Mouse (Mus musculus) liver, embryonic 11.5 days (tissue): ENCODE measurements around the gene Slc9a3r2. TPM values are rescaled to one million over a fixed set of nuclear protein-coding genes. Genes with fewer than 3 reads are reported as not detected.

Experiments
- ATAC-seq: fragments of 200-750 bp; cut with Nextera tagmentation; replicated peaks from 2 replicates; pipeline ENCODE4 v1.8.0; 2017; ENCODE audit warnings: moderate number of reproducible peaks, mild to moderate bottlenecking, moderate TSS enrichment, moderate library complexity; ENCODE audit not compliant: low FRiP score
- DNase-seq: peaks from one replicate; pipeline ENCODE4 v3.0.0-alpha.2; 2017; ENCODE audit warnings: low spot score
- H3K27ac ChIP-seq: fragments of 300-500 bp; sonication (generic); 2 replicates; pipeline ENCODE4 v1.5.1; 2014; ENCODE audit warnings: mild to moderate bottlenecking, low read depth, low read length, control low read depth
- H3K27me3 ChIP-seq: fragments of 300-500 bp; sonication (generic); replicated peaks from 2 replicates; pipeline ENCODE4 v1.6.1; 2014; ENCODE audit warnings: low read length, mixed read lengths; ENCODE audit not compliant: control insufficient read depth, insufficient read depth
- H3K36me3 ChIP-seq: fragments of 300-500 bp; sonication (generic); 2 replicates; pipeline ENCODE4 v1.6.1; 2014; ENCODE audit warnings: mild to moderate bottlenecking, low read length, moderate library complexity, mixed read lengths; ENCODE audit not compliant: control insufficient read depth, insufficient read depth
- H3K4me1 ChIP-seq: fragments of 300-500 bp; sonication (generic); replicated peaks from 2 replicates; pipeline ENCODE4 v1.6.1; 2014; ENCODE audit warnings: low read length, mixed read lengths; ENCODE audit not compliant: control insufficient read depth, insufficient read depth
- H3K4me2 ChIP-seq: fragments of 300-500 bp; sonication (generic); 2 replicates; pipeline ENCODE4 v1.6.1; 2014; ENCODE audit warnings: mild to moderate bottlenecking, control low read depth, moderate library complexity
- H3K4me3 ChIP-seq: fragments of 300-500 bp; sonication (generic); 2 replicates; pipeline ENCODE4 v1.5.1; 2014; ENCODE audit warnings: low read depth, low read length, control low read depth
- H3K9ac ChIP-seq: fragments of 300-500 bp; sonication (generic); 2 replicates; pipeline ENCODE4 v1.6.1; 2014; ENCODE audit warnings: low read depth, low read length, control low read depth
- H3K9me3 ChIP-seq: fragments of 300-500 bp; sonication (generic); 2 replicates; pipeline ENCODE4 v1.6.1; 2016; ENCODE audit warnings: low read length, inconsistent platforms, mixed read lengths; ENCODE audit not compliant: control insufficient read depth
- WGBS: fragments of 180-500 bp; shearing (Covaris S2); extraction: QIAGEN DNeasy Blood & Tissue Kit; methylation state at CpG from one replicate; pipeline ENCODE4 v1.1.7; 2014; 5-methylcytosine and 5-hydroxymethylcytosine counted together
- polyA plus RNA-seq: library from polyadenylated mRNA; unstranded; fragments of >200 nt; fragmentation: Nextera tagmentation; extraction: Ambion mirVana; gene quantifications from 2 replicates; pipeline ENCODE4 v1.2.1, GENCODE M21; 2014

Slc9a3r2 gene
- polyA plus RNA-seq, result 23.6 and 25.1 TPM in 2 replicates

- Histone ChIP-seq H3K27me3 (peaks cover 29% of the 10 kb centered on the region), H3K36me3 (no peaks in the 10 kb centered on the region), H3K27ac (no peak within 1 kb of the TSS), H3K9ac (peak within 1 kb of the TSS; percentile 77), H3K9me3 (no peaks in the 10 kb centered on the region), H3K4me3 (peak within 1 kb of the TSS; percentile 71), H3K4me2 (peak within 1 kb of the TSS; percentile 97), H3K4me1 (peaks cover 25% of the 10 kb centered on the region)
- WGBS, result under 1% methylated on average over 26 of the region's 41 CpGs
- peak; percentile 72 for ATAC-seq
- DNase-seq, result no peak
These were observed at the start of gene Slc9a3r2 for GRCm38 (mm10) chr17:24650070-24650616. Slc9a3r2 (minus strand) TSS chr17:24650327.

GRCm38 (mm10) chr17:24699473-24699872, 49.3 kb upstream of the Slc9a3r2 start:
- Histone ChIP-seq H3K27ac (peak overlapping the region; percentile 3; the same call in 1 of the 2 replicates), H3K27me3 (no peaks in the 10 kb centered on the region), H3K4me2 (no peak overlapping the region), H3K4me1 (peaks cover 16% of the 10 kb centered on the region), H3K36me3 (peaks cover 36% of the 10 kb centered on the region; the same call in 1 of the 2 replicates), H3K9ac (no peak overlapping the region), H3K9me3 (no peaks in the 10 kb centered on the region), H3K4me3 (no peak overlapping the region)
- DNase-seq (no peak), ATAC-seq (no peak)
- WGBS, result 86% methylated on average over 2 of the region's 2 CpGs

- Histone ChIP-seq H3K9ac (no peak overlapping the region), H3K4me3 (no peak overlapping the region), H3K27ac (no peak overlapping the region), H3K36me3 (peaks cover 32% of the 10 kb centered on the region; the same call in 1 of the 2 replicates), H3K4me2 (no peak overlapping the region), H3K27me3 (no peaks in the 10 kb centered on the region), H3K4me1 (peaks cover 16% of the 10 kb centered on the region), H3K9me3 (no peaks in the 10 kb centered on the region)
- ATAC-seq, result no peak
- no peak for DNase-seq
- WGBS, result 71% methylated on average over 9 of the region's 9 CpGs
These were observed 48.6 kb upstream of the Slc9a3r2 start for GRCm38 (mm10) chr17:24698715-24699114.

GRCm38 (mm10) chr17:24697985-24698384, 47.9 kb upstream of the Slc9a3r2 start:
- Histone ChIP-seq H3K9ac (peak overlapping the region; percentile 23; the same call in 1 of the 2 replicates), H3K4me3 (no peak overlapping the region), H3K36me3 (peaks cover 30% of the 10 kb centered on the region; the same call in 1 of the 2 replicates), H3K4me2 (no peak overlapping the region), H3K27ac (no peak overlapping the region), H3K9me3 (no peaks in the 10 kb centered on the region), H3K4me1 (peaks cover 16% of the 10 kb centered on the region), H3K27me3 (no peaks in the 10 kb centered on the region)
- no peak for ATAC-seq
- 19% methylated on average over 5 of the region's 5 CpGs for WGBS
- no peak for DNase-seq

GRCm38 (mm10) chr17:24696011-24696697, 46.0 kb upstream of the Slc9a3r2 start, which contains the start of the genes Gfer and Noxo1:
Gfer (minus strand) TSS chr17:24696156.
Noxo1 (plus strand) TSS chr17:24696234.
- Histone ChIP-seq H3K27ac (peak within 1 kb of the TSS; percentile 81), H3K4me3 (peak within 1 kb of the TSS; percentile 79), H3K9ac (peak within 1 kb of the TSS; percentile 90), H3K4me1 (peaks cover 16% of the 10 kb centered on the region), H3K36me3 (peaks cover 18% of the 10 kb centered on the region; the same call in 1 of the 2 replicates), H3K4me2 (peak within 1 kb of the TSS; percentile 75), H3K27me3 (peaks cover 3% of the 10 kb centered on the region), H3K9me3 (no peaks in the 10 kb centered on the region)
- ATAC-seq (peak; percentile 94), DNase-seq (peak; percentile 84)
- WGBS, result under 1% methylated on average over 73 of the region's 76 CpGs

- Histone ChIP-seq H3K27me3 (peaks cover 10% of the 10 kb centered on the region), H3K9me3 (no peaks in the 10 kb centered on the region), H3K27ac (peak overlapping the region; percentile 81), H3K36me3 (peaks cover 12% of the 10 kb centered on the region; the same call in 1 of the 2 replicates), H3K4me1 (peaks cover 16% of the 10 kb centered on the region), H3K4me3 (peak overlapping the region; percentile 79), H3K4me2 (peak overlapping the region; percentile 75), H3K9ac (peak overlapping the region; percentile 90)
- ATAC-seq (peak; percentile 24), DNase-seq (no peak)
- 6% methylated on average over 50 of the region's 51 CpGs for WGBS
These were observed 45.3 kb upstream of the Slc9a3r2 start for GRCm38 (mm10) chr17:24695326-24696010.

GRCm38 (mm10) chr17:24692385-24692784, 42.3 kb upstream of the Slc9a3r2 start:
- Histone ChIP-seq H3K27me3 (peaks cover 41% of the 10 kb centered on the region), H3K9me3 (no peaks in the 10 kb centered on the region), H3K9ac (no peak overlapping the region), H3K4me2 (no peak overlapping the region), H3K36me3 (peaks cover 4% of the 10 kb centered on the region; the same call in 1 of the 2 replicates), H3K27ac (no peak overlapping the region), H3K4me1 (peaks cover 25% of the 10 kb centered on the region), H3K4me3 (no peak overlapping the region)
- DNase-seq (no peak), ATAC-seq (no peak)
- WGBS, result 70% methylated on average over 5 of the region's 5 CpGs

- 2% methylated on average over 54 of the region's 55 CpGs for WGBS
- H3K9ac ChIP-seq, result no peak within 1 kb of the TSS
- H3K27ac ChIP-seq, result no peak within 1 kb of the TSS
- peaks cover 21% of the 10 kb centered on the region for H3K4me1 ChIP-seq
- H3K36me3 ChIP-seq, result peaks cover 4% of the 10 kb centered on the region; the same call in 1 of the 2 replicates
- H3K4me3 ChIP-seq, result peak within 1 kb of the TSS; percentile 49
- no peak for ATAC-seq
- no peaks in the 10 kb centered on the region for H3K9me3 ChIP-seq
- no peak for DNase-seq
- peaks cover 49% of the 10 kb centered on the region for H3K27me3 ChIP-seq
- H3K4me2 ChIP-seq, result peak within 1 kb of the TSS; percentile 76
These were observed 39.3 kb upstream of the Slc9a3r2 start, which contains the start of gene Syngr3 for GRCm38 (mm10) chr17:24689251-24690081. Syngr3 (minus strand) TSS chr17:24689955.
